Mouse (Mus musculus): ENCODE results near the gene Dlx5. TPM values are rescaled to one million over a fixed set of nuclear protein-coding genes. Genes with fewer than 3 reads are reported as not detected.

The Dlx5 gene
- polyA plus RNA-seq, 1 experiment from 2014 or later, result not detected

DNA sequence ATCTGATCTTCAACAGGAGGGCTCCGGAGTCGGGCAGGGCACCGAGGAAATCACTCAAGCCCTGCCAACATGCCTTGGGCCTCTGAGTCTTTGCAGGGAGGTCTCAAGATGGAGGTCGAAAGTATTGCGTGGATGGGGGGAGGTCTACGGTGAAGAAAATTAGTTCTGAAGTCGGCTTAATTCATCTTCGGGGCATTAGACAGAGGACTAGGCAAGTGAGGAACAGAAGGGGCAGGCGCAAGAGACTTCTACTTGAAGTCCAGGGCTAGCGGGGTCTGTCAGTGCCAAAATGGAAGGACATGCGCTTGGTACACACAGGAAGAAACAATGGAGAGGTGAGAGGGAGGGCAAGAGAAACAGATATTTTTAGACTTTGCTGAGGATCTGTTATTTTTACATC is 6.7 kb downstream of the Dlx5 start:
- H3K36me3 ChIP-seq (replicated peaks), result no peaks in the 10 kb centered on the region
- H3K27me3 ChIP-seq, result peaks cover 100% of the 10 kb centered on the region
- H3K9me3 ChIP-seq (replicated peaks), result no peaks in the 10 kb centered on the region
- no peak overlapping the region for H3K4me2 ChIP-seq
- H3K9ac ChIP-seq, result no peak overlapping the region
- WGBS (ENCODE audit: insufficient replicate concordance), result 1% methylated on average over 11 of the region's 11 CpGs
- no peak overlapping the region for H3K27ac ChIP-seq (replicated peaks)
- H3K4me3 ChIP-seq (replicated peaks), result no peak overlapping the region
- no peaks in the 10 kb centered on the region for H3K4me1 ChIP-seq (replicated peaks)
- no peak for ATAC-seq (ENCODE audit: insufficient read depth)

DNA sequence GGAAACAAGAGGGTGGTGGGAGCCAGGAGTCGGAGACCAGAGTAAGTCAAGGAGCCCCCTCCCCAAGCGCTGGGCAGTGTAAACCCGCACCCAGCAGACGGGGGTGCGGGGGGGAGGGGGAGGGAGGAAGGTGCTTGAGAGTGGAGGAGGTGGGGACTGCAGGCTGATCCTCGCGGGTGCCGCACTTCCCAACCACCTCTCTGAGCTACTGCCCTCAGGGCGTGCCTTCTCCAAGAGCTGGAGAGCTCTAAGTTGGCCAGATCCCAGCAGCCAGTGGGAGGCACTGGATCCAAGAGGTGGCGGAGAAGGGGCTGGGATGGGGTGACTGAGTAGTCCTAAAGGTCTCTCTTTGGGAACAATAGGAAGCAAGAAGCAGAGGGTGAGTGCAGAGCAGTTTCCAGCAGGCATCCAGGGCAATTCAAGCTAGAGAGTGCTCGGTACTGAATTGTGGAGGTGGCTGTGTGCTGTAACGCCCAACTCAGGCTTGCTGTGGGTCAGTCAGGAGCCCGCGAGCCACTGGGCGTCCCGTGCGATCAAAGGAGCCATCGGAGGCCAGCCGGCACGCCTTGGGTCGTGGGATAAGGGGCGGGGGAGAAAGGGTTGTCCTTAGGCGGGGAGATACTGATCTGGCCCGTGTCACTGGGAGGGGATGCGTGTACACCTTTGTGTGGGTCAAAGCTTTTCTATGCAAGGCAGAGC is 7.7 kb downstream of the Dlx5 start:
- Histone ChIP-seq H3K4me2 (no peak overlapping the region), H3K9ac (no peak overlapping the region), H3K27me3 (peaks cover 100% of the 10 kb centered on the region), H3K4me3 (replicated peaks) (no peak overlapping the region), H3K4me1 (replicated peaks) (no peaks in the 10 kb centered on the region), H3K9me3 (replicated peaks) (no peaks in the 10 kb centered on the region), H3K36me3 (replicated peaks) (no peaks in the 10 kb centered on the region), H3K27ac (replicated peaks) (no peak overlapping the region)
- WGBS (ENCODE audit: insufficient replicate concordance), result under 1% methylated on average over 25 of the region's 25 CpGs
- ATAC-seq (ENCODE audit: insufficient read depth), result no peak

DNA sequence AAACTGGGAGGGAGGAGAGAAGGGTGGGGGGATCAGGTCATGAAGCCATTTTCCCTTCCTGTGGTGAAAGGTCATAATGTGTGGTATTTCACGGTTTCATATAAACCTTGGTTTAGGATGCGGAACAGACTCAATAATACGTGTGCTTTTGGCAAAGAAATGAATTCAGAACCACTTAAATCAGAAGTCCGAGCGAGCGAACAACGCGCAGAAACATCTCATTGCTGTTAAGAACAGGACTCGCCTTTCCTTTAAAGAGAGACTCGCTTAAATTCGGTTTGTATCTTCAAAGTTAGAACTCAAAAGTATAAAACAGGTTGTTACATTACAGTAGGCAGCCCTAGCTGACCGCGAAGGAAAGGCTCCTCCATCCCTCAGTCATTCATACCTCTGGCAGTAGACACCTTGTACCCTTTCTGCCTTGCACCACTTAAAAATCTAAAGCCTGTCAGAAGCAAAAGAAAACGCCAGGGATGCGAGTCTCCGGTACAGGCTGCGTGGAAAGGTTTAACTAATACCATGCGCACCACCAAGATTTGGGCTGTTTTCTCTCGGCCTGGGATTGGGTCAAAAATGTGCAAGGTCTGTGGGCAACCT is 8.3 kb downstream of the Dlx5 start:
- ATAC-seq (ENCODE audit: insufficient read depth), result no peak
- no peak overlapping the region for H3K4me2 ChIP-seq
- no peak overlapping the region for H3K27ac ChIP-seq (replicated peaks)
- peaks cover 99% of the 10 kb centered on the region for H3K27me3 ChIP-seq
- no peak overlapping the region for H3K9ac ChIP-seq
- WGBS (ENCODE audit: insufficient replicate concordance), result 2% methylated on average over 19 of the region's 19 CpGs
- no peaks in the 10 kb centered on the region for H3K9me3 ChIP-seq (replicated peaks)
- H3K4me3 ChIP-seq (replicated peaks), result no peak overlapping the region
- H3K36me3 ChIP-seq (replicated peaks), result no peaks in the 10 kb centered on the region
- no peaks in the 10 kb centered on the region for H3K4me1 ChIP-seq (replicated peaks)

DNA sequence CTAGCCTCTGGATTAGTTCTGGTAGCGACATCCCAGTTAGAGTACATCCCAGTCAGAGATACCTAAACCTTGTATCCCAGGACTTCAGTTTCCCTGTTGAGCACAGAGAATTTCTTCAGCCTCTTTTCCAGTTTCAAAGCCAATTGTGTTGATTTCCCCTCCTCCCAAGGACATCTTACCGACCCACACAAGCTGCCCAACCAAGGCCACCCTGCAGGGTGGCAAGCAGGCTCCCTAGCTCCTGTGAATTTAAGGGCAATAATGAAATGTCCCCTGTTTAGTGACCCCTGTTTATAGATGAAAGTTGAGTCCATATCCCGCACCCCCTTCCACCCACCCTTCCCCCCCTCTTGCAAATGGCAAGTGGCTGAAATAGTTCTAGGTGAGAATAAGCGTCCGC is 9.0 kb downstream of the Dlx5 start:
- no peaks in the 10 kb centered on the region for H3K36me3 ChIP-seq (replicated peaks)
- no peak overlapping the region for H3K9ac ChIP-seq
- ATAC-seq (ENCODE audit: insufficient read depth), result no peak
- 2% methylated on average over 5 of the region's 5 CpGs for WGBS (ENCODE audit: insufficient replicate concordance)
- no peak overlapping the region for H3K27ac ChIP-seq (replicated peaks)
- peaks cover 98% of the 10 kb centered on the region for H3K27me3 ChIP-seq
- no peak overlapping the region for H3K4me2 ChIP-seq
- H3K4me3 ChIP-seq (replicated peaks), result no peak overlapping the region
- no peaks in the 10 kb centered on the region for H3K4me1 ChIP-seq (replicated peaks)
- H3K9me3 ChIP-seq (replicated peaks), result no peaks in the 10 kb centered on the region

DNA sequence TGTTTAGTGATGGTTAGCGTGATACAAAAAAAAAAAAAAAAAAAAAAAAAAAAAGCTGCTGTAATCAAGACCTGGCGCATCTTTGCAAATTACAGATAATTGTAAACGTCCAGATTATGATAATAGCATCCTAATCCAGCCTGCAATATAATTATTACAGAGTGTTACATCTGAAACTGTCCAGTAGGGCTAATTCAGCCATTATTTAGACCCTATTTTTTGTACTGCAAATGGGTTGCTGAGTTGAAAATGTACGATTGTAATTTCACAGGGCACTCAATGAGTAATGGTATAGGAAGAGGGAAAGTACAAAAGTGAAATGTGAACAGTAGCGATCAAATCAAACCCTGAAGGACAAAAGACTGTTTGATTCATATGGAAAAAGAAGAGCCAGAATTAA is 10.2 kb downstream of the Dlx5 start:
- Histone ChIP-seq H3K27ac (replicated peaks) (no peak overlapping the region), H3K27me3 (peaks cover 93% of the 10 kb centered on the region), H3K9ac (no peak overlapping the region), H3K9me3 (replicated peaks) (no peaks in the 10 kb centered on the region), H3K4me2 (no peak overlapping the region), H3K36me3 (replicated peaks) (no peaks in the 10 kb centered on the region), H3K4me1 (replicated peaks) (no peaks in the 10 kb centered on the region), H3K4me3 (replicated peaks) (no peak overlapping the region)
- ATAC-seq (ENCODE audit: insufficient read depth), result no peak
- 4% methylated on average over 5 of the region's 5 CpGs for WGBS (ENCODE audit: insufficient replicate concordance)

DNA sequence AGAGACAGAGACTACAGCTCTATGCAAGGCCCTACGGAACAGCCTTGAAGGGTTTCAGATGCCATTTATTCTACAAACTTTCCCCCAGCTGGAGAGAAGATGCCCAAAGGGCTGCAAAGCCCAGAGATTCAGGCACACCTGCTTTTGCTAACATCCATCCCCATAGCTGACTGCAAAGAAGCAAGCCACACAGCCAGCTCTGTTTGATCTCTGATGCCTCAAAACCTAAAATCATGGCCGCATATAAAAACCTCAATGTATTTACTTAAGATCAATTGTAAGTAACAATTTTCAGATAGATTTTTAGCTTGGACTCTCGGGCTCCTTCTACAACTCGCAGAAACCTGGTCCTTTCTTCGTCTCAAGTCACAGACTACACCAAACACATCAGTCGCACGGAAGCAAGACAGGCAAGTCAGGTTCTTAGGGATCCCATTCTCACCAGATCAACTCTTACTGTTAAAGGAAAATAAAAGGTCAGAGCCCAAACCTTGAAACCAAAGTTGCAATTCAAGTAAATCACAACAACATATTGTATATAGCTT is 10.9 kb downstream of the Dlx5 start:
- Histone ChIP-seq H3K36me3 (replicated peaks) (no peaks in the 10 kb centered on the region), H3K27me3 (peaks cover 93% of the 10 kb centered on the region), H3K4me2 (no peak overlapping the region), H3K4me1 (replicated peaks) (no peaks in the 10 kb centered on the region), H3K9ac (no peak overlapping the region), H3K4me3 (replicated peaks) (no peak overlapping the region), H3K9me3 (replicated peaks) (no peaks in the 10 kb centered on the region), H3K27ac (replicated peaks) (no peak overlapping the region)
- ATAC-seq (ENCODE audit: insufficient read depth), result no peak
- 3% methylated on average over 7 of the region's 7 CpGs for WGBS (ENCODE audit: insufficient replicate concordance)

DNA sequence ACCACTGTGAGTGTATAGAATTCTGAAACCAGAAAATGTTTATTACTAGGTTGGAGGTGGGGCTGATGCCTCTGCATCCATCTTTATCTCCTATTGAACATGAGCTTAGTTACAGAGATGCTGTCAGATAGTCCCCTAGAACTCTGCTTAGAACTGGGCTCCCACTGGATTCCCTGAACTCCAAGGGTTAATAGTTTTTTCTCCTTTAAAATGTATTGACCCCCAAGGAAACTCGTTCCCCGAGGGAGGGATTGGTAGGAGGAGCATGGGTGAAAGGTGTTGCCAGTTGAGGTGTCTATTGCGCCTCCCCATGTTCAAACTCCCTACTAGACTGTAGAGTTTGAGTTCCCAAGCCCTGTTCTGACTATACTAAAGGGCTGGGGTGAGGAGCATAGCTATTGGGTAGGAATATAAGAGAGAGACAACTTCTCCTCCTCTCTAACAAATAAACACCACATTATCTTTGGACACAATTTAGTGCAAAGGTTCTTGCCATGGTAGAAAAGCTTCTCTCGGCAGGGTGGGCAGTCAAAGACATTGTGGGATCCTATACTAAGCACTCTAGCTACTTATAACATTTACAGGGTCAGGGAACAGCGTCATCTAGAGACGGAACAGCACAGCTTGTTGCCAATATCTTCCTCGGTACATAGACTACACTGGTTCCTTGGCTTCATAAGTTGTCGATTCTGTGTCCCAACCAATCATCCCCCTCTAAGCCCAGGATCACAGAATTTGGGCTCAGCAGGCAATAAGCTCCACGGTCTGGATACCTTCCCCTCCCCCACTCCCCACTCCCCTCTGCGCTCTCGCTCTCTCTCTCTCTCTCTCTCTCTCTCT is 11.7 kb downstream of the Dlx5 start:
- H3K4me3 ChIP-seq (replicated peaks), result no peak overlapping the region
- ATAC-seq (ENCODE audit: insufficient read depth), result no peak
- WGBS (ENCODE audit: insufficient replicate concordance), result 2% methylated on average over 11 of the region's 11 CpGs
- H3K4me2 ChIP-seq, result no peak overlapping the region
- H3K36me3 ChIP-seq (replicated peaks), result no peaks in the 10 kb centered on the region
- H3K9me3 ChIP-seq (replicated peaks), result no peaks in the 10 kb centered on the region
- H3K27me3 ChIP-seq, result peaks cover 93% of the 10 kb centered on the region
- no peaks in the 10 kb centered on the region for H3K4me1 ChIP-seq (replicated peaks)
- H3K27ac ChIP-seq (replicated peaks), result no peak overlapping the region
- no peak overlapping the region for H3K9ac ChIP-seq

DNA sequence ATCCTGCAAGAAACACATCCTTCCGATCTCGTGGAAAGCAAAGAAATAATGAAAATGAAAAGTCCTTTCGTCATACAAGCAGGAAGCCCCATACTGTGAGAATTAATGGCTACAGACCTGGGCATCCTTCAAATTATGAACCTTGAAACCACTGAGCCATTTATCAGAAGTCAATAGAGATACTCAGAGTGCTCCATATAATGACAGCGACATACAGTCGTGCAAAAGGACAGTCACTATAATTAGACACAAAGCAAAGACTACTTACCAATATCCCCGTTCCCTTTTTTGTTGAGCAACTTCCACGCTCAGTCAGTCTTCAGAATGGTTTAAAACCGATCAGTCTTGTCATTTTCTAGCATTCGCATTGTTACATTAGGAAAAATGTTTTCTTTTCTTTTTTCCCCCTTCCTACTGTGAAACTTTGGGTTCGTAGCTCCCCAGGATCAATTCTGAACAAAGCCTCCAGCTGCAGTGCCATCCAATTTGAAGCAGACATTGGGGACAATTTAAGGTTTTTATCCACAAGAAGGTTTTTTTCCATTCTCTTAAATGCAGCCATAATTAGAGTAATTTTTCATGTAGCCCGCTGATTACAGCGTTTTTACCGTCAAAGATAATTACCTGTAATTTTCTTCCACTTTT is 12.7 kb downstream of the Dlx5 start:
- ATAC-seq (ENCODE audit: insufficient read depth), result no peak
- no peaks in the 10 kb centered on the region for H3K36me3 ChIP-seq (replicated peaks)
- no peaks in the 10 kb centered on the region for H3K9me3 ChIP-seq (replicated peaks)
- no peak overlapping the region for H3K4me2 ChIP-seq
- H3K27ac ChIP-seq (replicated peaks), result no peak overlapping the region
- 4% methylated on average over 13 of the region's 13 CpGs for WGBS (ENCODE audit: insufficient replicate concordance)
- peaks cover 93% of the 10 kb centered on the region for H3K27me3 ChIP-seq
- H3K4me1 ChIP-seq (replicated peaks), result no peaks in the 10 kb centered on the region
- no peak overlapping the region for H3K9ac ChIP-seq
- H3K4me3 ChIP-seq (replicated peaks), result no peak overlapping the region

DNA sequence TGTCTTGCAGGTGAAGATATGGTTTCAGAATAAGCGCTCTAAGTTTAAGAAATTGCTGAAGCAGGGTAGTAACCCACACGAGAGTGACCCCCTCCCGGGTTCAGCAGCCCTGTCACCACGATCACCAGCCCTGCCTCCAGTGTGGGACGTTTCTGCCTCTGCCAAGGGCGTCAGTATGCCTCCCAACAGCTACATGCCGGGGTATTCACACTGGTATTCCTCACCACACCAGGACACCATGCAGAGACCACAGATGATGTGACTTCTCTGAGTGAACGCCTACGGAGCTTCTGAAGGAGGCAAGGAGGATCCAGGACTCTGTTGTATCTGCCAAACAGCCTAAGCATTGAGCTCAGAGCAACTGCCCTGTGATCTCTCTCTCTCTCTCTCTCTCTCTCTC is 14.9 kb downstream of the Dlx5 start:
- Histone ChIP-seq H3K9ac (no peak overlapping the region), H3K4me1 (replicated peaks) (peaks cover 14% of the 10 kb centered on the region; the same call in 1 of the 2 replicates), H3K27me3 (peaks cover 93% of the 10 kb centered on the region), H3K9me3 (replicated peaks) (no peaks in the 10 kb centered on the region), H3K27ac (replicated peaks) (no peak overlapping the region), H3K36me3 (replicated peaks) (no peaks in the 10 kb centered on the region), H3K4me3 (replicated peaks) (no peak overlapping the region), H3K4me2 (no peak overlapping the region)
- ATAC-seq (ENCODE audit: insufficient read depth), result no peak
- 2% methylated on average over 9 of the region's 9 CpGs for WGBS (ENCODE audit: insufficient replicate concordance)

DNA sequence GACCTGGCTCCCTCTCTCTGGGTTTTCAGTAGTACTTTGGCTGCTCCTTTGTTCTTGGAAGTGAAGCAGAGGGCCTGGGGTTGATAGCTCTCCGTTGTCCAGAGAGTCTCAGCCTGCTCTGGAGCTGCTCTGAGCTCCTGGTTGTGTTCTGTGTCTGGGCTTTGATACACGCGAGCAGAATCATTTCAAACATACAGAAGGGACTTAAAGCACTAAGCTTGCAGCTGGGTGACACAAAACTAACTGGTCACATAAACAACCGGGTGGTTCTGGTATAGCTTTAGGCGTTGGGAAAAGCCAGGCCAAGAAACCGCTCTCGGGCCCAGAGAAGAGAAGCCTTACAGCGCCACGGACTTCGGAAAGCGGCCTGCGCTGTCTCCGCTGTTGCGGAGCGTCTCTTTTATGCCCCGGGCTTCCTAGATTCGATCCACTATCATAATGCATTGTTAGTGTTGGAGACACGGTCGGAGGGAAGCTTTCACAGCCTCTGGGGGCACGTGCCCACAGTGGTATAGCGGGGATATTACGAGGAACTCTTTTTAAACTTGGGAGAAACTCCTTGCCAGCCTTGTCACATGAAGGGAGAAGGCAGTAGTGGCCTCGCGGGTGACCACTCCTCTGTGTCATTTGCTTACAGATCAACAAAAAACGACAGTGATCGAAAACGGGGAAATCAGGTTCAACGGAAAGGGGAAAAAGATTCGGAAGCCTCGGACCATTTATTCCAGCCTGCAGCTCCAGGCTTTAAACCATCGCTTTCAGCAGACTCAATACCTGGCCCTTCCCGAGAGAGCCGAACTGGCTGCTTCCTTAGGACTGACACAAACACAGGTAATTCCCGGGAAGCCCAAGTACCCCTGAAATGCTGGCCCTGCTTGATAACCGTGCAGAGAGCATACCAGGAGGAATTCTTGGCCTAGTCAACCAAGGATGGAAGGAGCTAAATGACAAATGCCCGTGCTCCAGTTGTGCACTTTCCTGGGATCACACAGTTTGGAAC is 17.1 kb downstream of the Dlx5 start:
- H3K4me3 ChIP-seq (replicated peaks), result no peak overlapping the region
- H3K9me3 ChIP-seq (replicated peaks), result no peaks in the 10 kb centered on the region
- peaks cover 92% of the 10 kb centered on the region for H3K27me3 ChIP-seq
- no peak overlapping the region for H3K4me2 ChIP-seq
- no peak for ATAC-seq (ENCODE audit: insufficient read depth)
- peaks cover 14% of the 10 kb centered on the region; the same call in 1 of the 2 replicates for H3K4me1 ChIP-seq (replicated peaks)
- no peak overlapping the region for H3K9ac ChIP-seq
- H3K27ac ChIP-seq (replicated peaks), result no peak overlapping the region
- H3K36me3 ChIP-seq (replicated peaks), result no peaks in the 10 kb centered on the region
- WGBS (ENCODE audit: insufficient replicate concordance), result 2% methylated on average over 36 of the region's 36 CpGs

Data from liver, embryonic 15.5 days (tissue).